Mouse (Mus musculus) adrenal gland, postnatal 0 days (tissue): Measurements from ENCODE around the gene Serpina1d. TPM values are rescaled to one million over a fixed set of nuclear protein-coding genes. Genes with fewer than 3 reads are reported as not detected.

Experiments used
- polyA plus RNA-seq: library from polyadenylated mRNA; unstranded; fragments of >200 nt; fragmentation: Nextera tagmentation; extraction: Ambion mirVana; gene quantifications from 2 replicates; pipeline ENCODE4 v1.2.1, GENCODE M21; 2015

Gene Serpina1d
- polyA plus RNA-seq, result 59.0 and 87.8 TPM in 2 replicates

GRCm38 (mm10) chr12:103773246-103773851 is at the start of gene Serpina1d:
TSS of gene Serpina1d (minus strand) at chr12:103773592.

Other genes with a start within 250 kb of the Serpina1d start
- gene Ppp4r4, start 241.3 kb downstream of the Serpina1d start, polyA plus RNA-seq, result 1.2 and 1.5 TPM in 2 replicates
- 1.3 and 1.5 TPM in 2 replicates for gene Serpina10, start 142.1 kb downstream of the Serpina1d start, polyA plus RNA-seq
- 0.65 and 0.69 TPM in 2 replicates for gene Serpina6, start 116.4 kb downstream of the Serpina1d start, polyA plus RNA-seq
- 0.08 TPM in 1 of 2 replicates, not detected in the other for gene Serpina16, start 97.5 kb downstream of the Serpina1d start, polyA plus RNA-seq
- not detected in 2 replicates for gene Serpina1f, start 78.1 kb downstream of the Serpina1d start, polyA plus RNA-seq
- gene Serpina1b, start 56.8 kb upstream of the Serpina1d start, polyA plus RNA-seq, result 70.9 and 103 TPM in 2 replicates
- 65.9 and 92.8 TPM in 2 replicates for gene Serpina1a, start 90.0 kb upstream of the Serpina1d start, polyA plus RNA-seq
- gene Serpina1c, start 131.3 kb upstream of the Serpina1d start, polyA plus RNA-seq, result 28.3 and 41.0 TPM in 2 replicates
- 102 and 144 TPM in 2 replicates for gene Serpina1e, start 185.4 kb upstream of the Serpina1d start, polyA plus RNA-seq
- gene Serpina11, start 216.4 kb upstream of the Serpina1d start, polyA plus RNA-seq, result 5.1 and 6.6 TPM in 2 replicates
- 0.12 TPM in 1 of 2 replicates, not detected in the other for gene Serpina9, start 240.2 kb upstream of the Serpina1d start, polyA plus RNA-seq